Mouse (Mus musculus): ENCODE results near the gene Ube2e3. TPM values are rescaled to one million over a fixed set of nuclear protein-coding genes. Genes with fewer than 3 reads are reported as not detected.

The Ube2e3 gene
- polyA plus RNA-seq, 1 experiment from 2014 or later = 116 TPM

- Histone ChIP-seq H3K27ac (ENCODE audit: poor library complexity, severe bottlenecking) (no peak overlapping the region), H3K27me3 (replicated peaks) (no peaks in the 10 kb centered on the region), H3K4me1 (replicated peaks) (peaks cover 17% of the 10 kb centered on the region), H3K4me3 (no peak overlapping the region), H3K9ac (no peak overlapping the region), H3K9me3 (replicated peaks) (no peaks in the 10 kb centered on the region), H3K4me2 (no peak overlapping the region), H3K36me3 (peaks cover 2% of the 10 kb centered on the region; the same call in 1 of the 2 replicates)
- ATAC-seq (ENCODE audit: insufficient number of reproducible peaks, low FRiP score) = no peak
- 77% methylated on average over 2 of the region's 2 CpGs for WGBS
These were observed 18.5 kb downstream of the Ube2e3 start for GRCm38 (mm10) chr2:78886446-78886845.

GRCm38 (mm10) chr2:78888190-78888589 lies 20.3 kb downstream of the Ube2e3 start:
- no peak overlapping the region for H3K9ac ChIP-seq

GRCm38 (mm10) chr2:78895216-78895615 lies 27.3 kb downstream of the Ube2e3 start:
- Histone ChIP-seq H3K4me3 (no peak overlapping the region), H3K9ac (no peak overlapping the region), H3K27me3 (replicated peaks) (no peaks in the 10 kb centered on the region), H3K27ac (ENCODE audit: poor library complexity, severe bottlenecking) (no peak overlapping the region), H3K36me3 (no peaks in the 10 kb centered on the region), H3K9me3 (replicated peaks) (no peaks in the 10 kb centered on the region), H3K4me1 (replicated peaks) (peaks cover 6% of the 10 kb centered on the region; the same call in 1 of the 2 replicates), H3K4me2 (no peak overlapping the region)
- ATAC-seq (ENCODE audit: insufficient number of reproducible peaks, low FRiP score) = no peak
- 81% methylated on average over 2 of the region's 2 CpGs for WGBS

More at GRCm38 (mm10) chr2:78888190-78888589, 20.3 kb downstream of the Ube2e3 start:
- no peaks in the 10 kb centered on the region for H3K36me3 ChIP-seq
- WGBS = 56% methylated on average over 3 of the region's 3 CpGs
- H3K4me1 ChIP-seq (replicated peaks) = peaks cover 15% of the 10 kb centered on the region
- no peak for ATAC-seq (ENCODE audit: insufficient number of reproducible peaks, low FRiP score)
- no peak overlapping the region for H3K4me3 ChIP-seq
- H3K27ac ChIP-seq (ENCODE audit: poor library complexity, severe bottlenecking) = no peak overlapping the region
- no peaks in the 10 kb centered on the region for H3K9me3 ChIP-seq (replicated peaks)
- H3K4me2 ChIP-seq = no peak overlapping the region
- H3K27me3 ChIP-seq (replicated peaks) = no peaks in the 10 kb centered on the region

GRCm38 (mm10) chr2:78905916-78906315 lies 38.0 kb downstream of the Ube2e3 start:
- 0 out of 2 replicates have a peak overlapping the region, but pooled peaks have one; percentile 2 for H3K4me2 ChIP-seq
- H3K27me3 ChIP-seq (replicated peaks) = no peaks in the 10 kb centered on the region

GRCm38 (mm10) chr2:78911516-78911915 lies 43.6 kb downstream of the Ube2e3 start:
- Histone ChIP-seq H3K9ac (no peak overlapping the region), H3K4me1 (replicated peaks) (peaks cover 14% of the 10 kb centered on the region), H3K4me3 (no peak overlapping the region), H3K4me2 (no peak overlapping the region), H3K36me3 (0 out of 2 replicates have a peak, but pooled peaks cover 9% of the 10 kb centered on the region), H3K27me3 (replicated peaks) (no peaks in the 10 kb centered on the region), H3K9me3 (replicated peaks) (no peaks in the 10 kb centered on the region), H3K27ac (ENCODE audit: poor library complexity, severe bottlenecking) (no peak overlapping the region)
- no peak for ATAC-seq (ENCODE audit: insufficient number of reproducible peaks, low FRiP score)

More at GRCm38 (mm10) chr2:78905916-78906315, 38.0 kb downstream of the Ube2e3 start:
- no peak for ATAC-seq (ENCODE audit: insufficient number of reproducible peaks, low FRiP score)
- H3K9me3 ChIP-seq (replicated peaks) = no peaks in the 10 kb centered on the region
- H3K9ac ChIP-seq = no peak overlapping the region
- no peaks in the 10 kb centered on the region for H3K36me3 ChIP-seq
- H3K4me3 ChIP-seq = no peak overlapping the region
- WGBS = 53% methylated on average over 3 of the region's 3 CpGs
- H3K27ac ChIP-seq (ENCODE audit: poor library complexity, severe bottlenecking) = 0 out of 2 replicates have a peak overlapping the region, but pooled peaks have one; percentile 9
- peaks cover 21% of the 10 kb centered on the region for H3K4me1 ChIP-seq (replicated peaks)

- peaks cover 4% of the 10 kb centered on the region for H3K4me1 ChIP-seq (replicated peaks)
- ATAC-seq (ENCODE audit: insufficient number of reproducible peaks, low FRiP score) = no peak
- no peaks in the 10 kb centered on the region for H3K9me3 ChIP-seq (replicated peaks)
- 66% methylated on average over 2 of the region's 2 CpGs for WGBS
- H3K4me3 ChIP-seq = no peak overlapping the region
- no peak overlapping the region for H3K4me2 ChIP-seq
- peaks cover 12% of the 10 kb centered on the region; the same call in 1 of the 2 replicates for H3K36me3 ChIP-seq
- H3K27ac ChIP-seq (ENCODE audit: poor library complexity, severe bottlenecking) = no peak overlapping the region
- H3K27me3 ChIP-seq (replicated peaks) = no peaks in the 10 kb centered on the region
- H3K9ac ChIP-seq = no peak overlapping the region
These were observed 46.9 kb downstream of the Ube2e3 start for GRCm38 (mm10) chr2:78914861-78915260.

- Histone ChIP-seq H3K27ac (ENCODE audit: poor library complexity, severe bottlenecking) (no peak overlapping the region), H3K4me2 (no peak overlapping the region), H3K4me3 (no peak overlapping the region), H3K9me3 (replicated peaks) (no peaks in the 10 kb centered on the region), H3K4me1 (replicated peaks) (peaks cover 14% of the 10 kb centered on the region), H3K36me3 (peaks cover 8% of the 10 kb centered on the region; the same call in 1 of the 2 replicates), H3K27me3 (replicated peaks) (no peaks in the 10 kb centered on the region), H3K9ac (no peak overlapping the region)
- ATAC-seq (ENCODE audit: insufficient number of reproducible peaks, low FRiP score) = no peak
- 64% methylated on average over 6 of the region's 6 CpGs for WGBS
These were observed 55.2 kb downstream of the Ube2e3 start for GRCm38 (mm10) chr2:78922980-78923674.

GRCm38 (mm10) chr2:78925807-78926206 lies 57.9 kb downstream of the Ube2e3 start:
- no peaks in the 10 kb centered on the region for H3K27me3 ChIP-seq (replicated peaks)
- H3K4me1 ChIP-seq (replicated peaks) = peaks cover 14% of the 10 kb centered on the region
- H3K27ac ChIP-seq (ENCODE audit: poor library complexity, severe bottlenecking) = no peak overlapping the region
- H3K4me2 ChIP-seq = no peak overlapping the region
- no peaks in the 10 kb centered on the region for H3K9me3 ChIP-seq (replicated peaks)
- WGBS = 26% methylated on average over 1 of the region's 1 CpGs
- 0 out of 2 replicates have a peak, but pooled peaks cover 3% of the 10 kb centered on the region for H3K36me3 ChIP-seq
- no peak overlapping the region for H3K9ac ChIP-seq
- no peak overlapping the region for H3K4me3 ChIP-seq
- no peak for ATAC-seq (ENCODE audit: insufficient number of reproducible peaks, low FRiP score)

GRCm38 (mm10) chr2:78927625-78928024 lies 59.7 kb downstream of the Ube2e3 start:
- H3K4me2 ChIP-seq = no peak overlapping the region
- no peak overlapping the region for H3K27ac ChIP-seq (ENCODE audit: poor library complexity, severe bottlenecking)
- 0 out of 2 replicates have a peak, but pooled peaks cover 2% of the 10 kb centered on the region for H3K36me3 ChIP-seq
- H3K9ac ChIP-seq = no peak overlapping the region
- WGBS = 87% methylated on average over 3 of the region's 3 CpGs
- no peaks in the 10 kb centered on the region for H3K9me3 ChIP-seq (replicated peaks)
- peaks cover 14% of the 10 kb centered on the region for H3K4me1 ChIP-seq (replicated peaks)
- ATAC-seq (ENCODE audit: insufficient number of reproducible peaks, low FRiP score) = no peak
- H3K4me3 ChIP-seq = no peak overlapping the region
- H3K27me3 ChIP-seq (replicated peaks) = no peaks in the 10 kb centered on the region

- Histone ChIP-seq H3K4me3 (no peak overlapping the region), H3K9ac (no peak overlapping the region), H3K27ac (ENCODE audit: poor library complexity, severe bottlenecking) (no peak overlapping the region), H3K4me2 (no peak overlapping the region), H3K4me1 (replicated peaks) (peaks cover 14% of the 10 kb centered on the region), H3K36me3 (no peaks in the 10 kb centered on the region), H3K27me3 (replicated peaks) (no peaks in the 10 kb centered on the region), H3K9me3 (replicated peaks) (no peaks in the 10 kb centered on the region)
- ATAC-seq (ENCODE audit: insufficient number of reproducible peaks, low FRiP score) = no peak
- 75% methylated on average over 5 of the region's 5 CpGs for WGBS
These were observed 60.2 kb downstream of the Ube2e3 start for GRCm38 (mm10) chr2:78928080-78928479.

GRCm38 (mm10) chr2:78931358-78931757 lies 63.4 kb downstream of the Ube2e3 start:
- Histone ChIP-seq H3K4me2 (no peak overlapping the region), H3K9ac (no peak overlapping the region), H3K4me1 (replicated peaks) (peaks cover 1% of the 10 kb centered on the region), H3K4me3 (no peak overlapping the region), H3K27ac (ENCODE audit: poor library complexity, severe bottlenecking) (no peak overlapping the region), H3K27me3 (replicated peaks) (no peaks in the 10 kb centered on the region), H3K9me3 (replicated peaks) (no peaks in the 10 kb centered on the region), H3K36me3 (no peaks in the 10 kb centered on the region)
- 52% methylated on average over 2 of the region's 2 CpGs for WGBS
- no peak for ATAC-seq (ENCODE audit: insufficient number of reproducible peaks, low FRiP score)
